Mouse (Mus musculus) MEL (cell line): ENCODE results near the gene B3gnt7.

Experiments
- CTCF ChIP-seq, 3 experiments: IDR thresholded peaks in 2 of 3; conservative IDR thresholded peaks in 1 of 3; 2 replicates each; pipeline ENCODE4 v1.5.1; 2011 to 2012; ENCODE audit warnings: low read length in 3 of 3, low read depth in 2 of 3, mild to moderate bottlenecking in 2 of 3, improper control_type of control experiment in 1 of 3, inconsistent platforms in 1 of 3, mixed read lengths in 1 of 3, moderate library complexity in 1 of 3; ENCODE audit not compliant: control insufficient read depth in 1 of 3, insufficient read depth in 1 of 3, poor library complexity in 1 of 3, severe bottlenecking in 1 of 3
- EP300 ChIP-seq, 2 experiments: IDR thresholded peaks; 2 replicates each; pipeline ENCODE4 v1.6.1; 2011; ENCODE audit warnings: improper control_type of control experiment in 2 of 2, low read length in 2 of 2, low read depth in 1 of 2, mild to moderate bottlenecking in 1 of 2
- POLR2A ChIP-seq, 2 experiments: IDR thresholded peaks; 2 replicates each; pipeline ENCODE4 v1.6.1; 2011 to 2012; ENCODE audit warnings: low read length in 2 of 2, mild to moderate bottlenecking in 2 of 2, control low read depth in 1 of 2, improper control_type of control experiment in 1 of 2, low read depth in 1 of 2, moderate library complexity in 1 of 2; ENCODE audit not compliant: control insufficient read depth in 1 of 2, insufficient read depth in 1 of 2, poor library complexity in 1 of 2
- RCOR1 ChIP-seq: IDR thresholded peaks from 2 replicates; pipeline ENCODE4 v1.6.1; 2012; ENCODE audit warnings: low read depth, mild to moderate bottlenecking, inconsistent platforms, low read length, improper control_type of control experiment
- TAL1 ChIP-seq: IDR thresholded peaks from 2 replicates; pipeline ENCODE4 v1.6.1; 2012; ENCODE audit warnings: mild to moderate bottlenecking, inconsistent platforms, low read length, moderate library complexity, mixed read lengths

DNA sequence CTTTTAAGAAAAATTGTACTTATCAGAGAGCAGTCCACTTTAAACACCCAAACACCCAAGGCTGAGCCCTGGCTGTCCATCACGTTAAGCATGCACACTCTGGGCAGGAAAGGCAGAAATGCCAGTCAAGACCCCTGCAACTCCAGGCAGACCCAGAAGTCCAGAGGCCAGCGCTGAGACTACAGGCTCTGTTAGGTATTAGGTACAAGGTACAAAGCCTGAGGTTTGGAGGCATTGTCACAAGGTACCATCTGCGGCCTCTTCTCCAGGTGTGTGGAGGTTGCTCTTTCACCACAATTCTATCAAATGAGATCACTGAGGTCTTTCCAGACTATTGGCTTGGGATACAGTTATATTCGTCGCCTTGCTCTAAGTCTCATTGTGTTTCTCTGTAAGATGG, 8.8 kb upstream of the B3gnt7 start:
- TF ChIP-seq RCOR1 (no peak), TAL1 (no peak), POLR2A (IDR thresholded peaks at IDR 0.05; ENCODE audit: control insufficient read depth in 1 of 2, insufficient read depth in 1 of 2, low read depth in 1 of 2, low read length in 2 of 2, poor library complexity in 1 of 2) (no peak), EP300 (IDR thresholded peaks at IDR 0.05; ENCODE audit: low read depth in 1 of 2, low read length in 2 of 2) (no peak), CTCF (IDR thresholded peaks at IDR 0.05 in 2 of 3, conservative IDR thresholded peaks at IDR 0.05 in 1 of 3; ENCODE audit: control insufficient read depth in 1 of 3, insufficient read depth in 1 of 3, low read depth in 2 of 3, low read length in 3 of 3, poor library complexity in 1 of 3, severe bottlenecking in 1 of 3) (no peak)
